ENCODE assay signal across 8 mouse cellular contexts in genomic region chr6:90728491-90728931, GRCm38 (mm10).
A peak's percentile ranks its signal among the peaks of the same experiment; 100 is the strongest.
DNase-seq lines count a peak whose midpoint lies in the region; TF ChIP-seq lines count a peak whose summit lies in the region.

No protein-coding gene starts in this region.

- H3K27ac ChIP-seq in left cerebral cortex, adult 2 months: no peak overlapping the region

- peak; percentile 61 for DNase-seq in T-cell, adult 2 months (ENCODE audit: low spot score)
- DNase-seq in cerebellum, postnatal 4 days (ENCODE audit: low spot score in 2 of 2): peak; percentile 79 to 91
- DNase-seq in gastrocnemius, postnatal 14 days: peak; percentile 87
- DNase-seq in induced T-regulatory cell, adult 2 months (ENCODE audit: low read depth): peak; percentile 73
- peak; percentile 79 to 87 for DNase-seq in left cerebral cortex, adult 2 months (ENCODE audit: extremely low spot score in 1 of 2, low spot score in 2 of 2)
- peak; percentile 92 for DNase-seq in lung, postnatal 36 days
- DNase-seq in retina, postnatal 1 day: peak; percentile 84
- DNase-seq in thymus, postnatal 36 days: peak; percentile 79 to 82

- no peak overlapping the region for H3K4me3 ChIP-seq in left cerebral cortex, adult 2 months

- TF ChIP-seq CTCF in left cerebral cortex, adult 2 months (IDR thresholded peaks at IDR 0.05): peak; percentile 99

- intact Hi-C loops in gastrocnemius, postnatal 14 days (cut with DNase I; ENCODE audit: low total_unique reads): loop anchor here (2.0 kb wide), 1 partner anchor 76 kb away; no protein-coding TSS in a partner anchor
- intact Hi-C loops in left cerebral cortex, adult 2 months (cut with DNase I): loop anchor here (2.0 kb wide), 2 partner anchors 74 to 122 kb away; no protein-coding TSS in a partner anchor
